Mouse (Mus musculus): ENCODE measurements around the gene Naa11. TPM values are rescaled to one million over a fixed set of nuclear protein-coding genes. Genes with fewer than 3 reads are reported as not detected.

Gene Naa11
- polyA plus RNA-seq, 1 experiment, result not detected

GRCm38 (mm10) chr5:97397585-97397984 lies 5.4 kb upstream of the Naa11 start:
- no peaks in the 10 kb centered on the region for H3K4me1 ChIP-seq (ENCODE audit: control insufficient read depth)
- H3K9me3 ChIP-seq (ENCODE audit: control insufficient read depth, low read length), result no peaks in the 10 kb centered on the region
- H3K36me3 ChIP-seq (ENCODE audit: control insufficient read depth), result no peaks in the 10 kb centered on the region
- H3K27me3 ChIP-seq (ENCODE audit: control insufficient read depth), result no peaks in the 10 kb centered on the region
- H3K4me3 ChIP-seq (replicated peaks), result no peak overlapping the region
- TF ChIP-seq TAL1 (IDR thresholded peaks at IDR 0.05; ENCODE audit: low read length), result no peak
- TF ChIP-seq GATA1 (IDR thresholded peaks at IDR 0.05; ENCODE audit: low read length), result no peak

- Histone ChIP-seq H3K9me3 (ENCODE audit: control insufficient read depth, low read length) (peaks cover 9% of the 10 kb centered on the region), H3K4me1 (ENCODE audit: control insufficient read depth) (no peaks in the 10 kb centered on the region), H3K27me3 (ENCODE audit: control insufficient read depth) (no peaks in the 10 kb centered on the region), H3K36me3 (ENCODE audit: control insufficient read depth) (no peaks in the 10 kb centered on the region), H3K4me3 (replicated peaks) (no peak overlapping the region)
- TF ChIP-seq TAL1 (IDR thresholded peaks at IDR 0.05; ENCODE audit: low read length), result no peak
- no peak for TF ChIP-seq GATA1 (IDR thresholded peaks at IDR 0.05; ENCODE audit: low read length)
Observed at GRCm38 (mm10) chr5:97387622-97388021, 4.6 kb downstream of the Naa11 start.

- Histone ChIP-seq H3K4me1 (ENCODE audit: control insufficient read depth) (no peaks in the 10 kb centered on the region), H3K9me3 (ENCODE audit: control insufficient read depth, low read length) (no peaks in the 10 kb centered on the region), H3K4me3 (replicated peaks) (no peak overlapping the region), H3K36me3 (ENCODE audit: control insufficient read depth) (no peaks in the 10 kb centered on the region), H3K27me3 (ENCODE audit: control insufficient read depth) (no peaks in the 10 kb centered on the region)
- TF ChIP-seq GATA1 (IDR thresholded peaks at IDR 0.05; ENCODE audit: low read length), result no peak
- TF ChIP-seq TAL1 (IDR thresholded peaks at IDR 0.05; ENCODE audit: low read length), result no peak
Observed at GRCm38 (mm10) chr5:97384399-97384798, 7.8 kb downstream of the Naa11 start.

GRCm38 (mm10) chr5:97382548-97383222 lies 9.5 kb downstream of the Naa11 start:
- Histone ChIP-seq H3K4me3 (replicated peaks) (no peak overlapping the region), H3K9me3 (ENCODE audit: control insufficient read depth, low read length) (no peaks in the 10 kb centered on the region), H3K4me1 (ENCODE audit: control insufficient read depth) (no peaks in the 10 kb centered on the region), H3K27me3 (ENCODE audit: control insufficient read depth) (no peaks in the 10 kb centered on the region), H3K36me3 (ENCODE audit: control insufficient read depth) (no peaks in the 10 kb centered on the region)
- no peak for TF ChIP-seq GATA1 (IDR thresholded peaks at IDR 0.05; ENCODE audit: low read length)
- no peak for TF ChIP-seq TAL1 (IDR thresholded peaks at IDR 0.05; ENCODE audit: low read length)

- no peak overlapping the region for H3K4me3 ChIP-seq (replicated peaks)
- TF ChIP-seq GATA1 (IDR thresholded peaks at IDR 0.05; ENCODE audit: low read length) (no peak), TAL1 (IDR thresholded peaks at IDR 0.05; ENCODE audit: low read length) (no peak)
- no peaks in the 10 kb centered on the region for H3K36me3 ChIP-seq (ENCODE audit: control insufficient read depth)
- H3K9me3 ChIP-seq (ENCODE audit: control insufficient read depth, low read length), result no peaks in the 10 kb centered on the region
- H3K4me1 ChIP-seq (ENCODE audit: control insufficient read depth), result no peaks in the 10 kb centered on the region
- H3K27me3 ChIP-seq (ENCODE audit: control insufficient read depth), result no peaks in the 10 kb centered on the region
Observed at GRCm38 (mm10) chr5:97379976-97380375, 12.2 kb downstream of the Naa11 start.

- Histone ChIP-seq H3K9me3 (ENCODE audit: control insufficient read depth, low read length) (no peaks in the 10 kb centered on the region), H3K4me1 (ENCODE audit: control insufficient read depth) (no peaks in the 10 kb centered on the region), H3K4me3 (replicated peaks) (no peak overlapping the region), H3K36me3 (ENCODE audit: control insufficient read depth) (no peaks in the 10 kb centered on the region), H3K27me3 (ENCODE audit: control insufficient read depth) (no peaks in the 10 kb centered on the region)
- TF ChIP-seq TAL1 (IDR thresholded peaks at IDR 0.05; ENCODE audit: low read length), result no peak
- TF ChIP-seq GATA1 (IDR thresholded peaks at IDR 0.05; ENCODE audit: low read length), result no peak
Observed at GRCm38 (mm10) chr5:97364781-97365180, 27.4 kb downstream of the Naa11 start.

GRCm38 (mm10) chr5:97364252-97364651 lies 27.9 kb downstream of the Naa11 start:
- Histone ChIP-seq H3K4me3 (replicated peaks) (no peak overlapping the region), H3K4me1 (ENCODE audit: control insufficient read depth) (no peaks in the 10 kb centered on the region), H3K9me3 (ENCODE audit: control insufficient read depth, low read length) (no peaks in the 10 kb centered on the region), H3K27me3 (ENCODE audit: control insufficient read depth) (no peaks in the 10 kb centered on the region), H3K36me3 (ENCODE audit: control insufficient read depth) (no peaks in the 10 kb centered on the region)
- no peak for TF ChIP-seq TAL1 (IDR thresholded peaks at IDR 0.05; ENCODE audit: low read length)
- no peak for TF ChIP-seq GATA1 (IDR thresholded peaks at IDR 0.05; ENCODE audit: low read length)

GRCm38 (mm10) chr5:97362539-97362938 lies 29.6 kb downstream of the Naa11 start:
- H3K36me3 ChIP-seq (ENCODE audit: control insufficient read depth), result no peaks in the 10 kb centered on the region
- TF ChIP-seq TAL1 (IDR thresholded peaks at IDR 0.05; ENCODE audit: low read length) (no peak), GATA1 (IDR thresholded peaks at IDR 0.05; ENCODE audit: low read length) (no peak)
- no peak overlapping the region for H3K4me3 ChIP-seq (replicated peaks)
- no peaks in the 10 kb centered on the region for H3K9me3 ChIP-seq (ENCODE audit: control insufficient read depth, low read length)
- H3K27me3 ChIP-seq (ENCODE audit: control insufficient read depth), result no peaks in the 10 kb centered on the region
- H3K4me1 ChIP-seq (ENCODE audit: control insufficient read depth), result no peaks in the 10 kb centered on the region

- Histone ChIP-seq H3K36me3 (ENCODE audit: control insufficient read depth) (no peaks in the 10 kb centered on the region), H3K9me3 (ENCODE audit: control insufficient read depth, low read length) (no peaks in the 10 kb centered on the region), H3K4me3 (replicated peaks) (no peak overlapping the region), H3K27me3 (ENCODE audit: control insufficient read depth) (no peaks in the 10 kb centered on the region), H3K4me1 (ENCODE audit: control insufficient read depth) (no peaks in the 10 kb centered on the region)
- TF ChIP-seq GATA1 (IDR thresholded peaks at IDR 0.05; ENCODE audit: low read length) (no peak), TAL1 (IDR thresholded peaks at IDR 0.05; ENCODE audit: low read length) (no peak)
Observed at GRCm38 (mm10) chr5:97359104-97359503, 33.1 kb downstream of the Naa11 start.

GRCm38 (mm10) chr5:97356135-97356534 lies 36.0 kb downstream of the Naa11 start:
- H3K27me3 ChIP-seq (ENCODE audit: control insufficient read depth), result no peaks in the 10 kb centered on the region
- TF ChIP-seq TAL1 (IDR thresholded peaks at IDR 0.05; ENCODE audit: low read length) (no peak), GATA1 (IDR thresholded peaks at IDR 0.05; ENCODE audit: low read length) (no peak)
- H3K4me3 ChIP-seq (replicated peaks), result no peak overlapping the region
- no peaks in the 10 kb centered on the region for H3K36me3 ChIP-seq (ENCODE audit: control insufficient read depth)
- no peaks in the 10 kb centered on the region for H3K4me1 ChIP-seq (ENCODE audit: control insufficient read depth)
- no peaks in the 10 kb centered on the region for H3K9me3 ChIP-seq (ENCODE audit: control insufficient read depth, low read length)

Measured in erythroblast, embryonic 14.5 days (primary cell).